ENCODE assay signal across 9 mouse cellular contexts in the genomic region with DNA sequence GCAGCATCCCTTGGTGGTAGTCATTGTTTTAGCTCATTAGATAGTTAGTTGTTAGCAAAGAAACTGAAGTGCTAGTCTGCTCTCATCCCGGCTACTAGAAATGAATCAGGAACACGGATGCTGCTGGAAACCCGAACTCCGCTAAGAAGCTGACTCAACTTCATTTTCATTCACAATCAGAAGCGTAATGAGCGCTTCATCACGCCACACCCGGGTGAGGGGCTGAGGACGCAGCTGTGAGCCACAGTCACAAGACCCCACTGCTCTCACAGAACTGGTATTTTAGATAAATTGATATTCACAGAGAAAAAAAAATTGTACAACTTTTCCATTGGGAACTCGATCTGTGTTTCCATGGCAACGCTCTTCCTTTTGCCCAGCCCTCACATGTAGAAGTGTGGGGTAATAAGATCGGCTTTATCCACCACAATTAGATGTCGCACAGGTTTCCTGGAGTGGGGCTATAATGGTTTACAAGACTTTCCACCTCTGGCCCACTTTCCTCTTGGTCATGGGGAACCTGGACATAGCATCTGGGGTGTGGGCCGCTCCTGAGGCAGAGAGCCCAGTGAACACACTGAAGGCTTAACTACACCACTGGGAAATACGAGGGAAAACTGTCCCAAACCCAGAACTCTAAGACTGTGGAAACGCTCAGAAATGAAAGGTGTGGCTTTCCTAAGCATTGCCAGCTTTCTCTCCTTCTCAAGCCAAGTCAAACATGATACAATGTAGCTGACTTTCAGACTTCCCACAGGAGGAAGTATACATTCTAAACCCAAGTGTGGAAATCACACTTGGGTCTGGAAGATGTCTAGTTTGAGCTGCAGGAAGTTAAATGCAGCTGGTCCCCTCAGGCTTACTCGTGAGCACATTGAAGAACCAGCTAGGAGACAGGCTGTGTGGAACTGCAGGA. TPM values are rescaled to one million over a fixed set of nuclear protein-coding genes. Genes with fewer than 3 reads are reported as not detected.
DNase-seq lines count a peak whose midpoint lies in the region; ATAC-seq and TF ChIP-seq lines count a peak whose summit lies in the region.
"Had no signal": no experiment of that assay in that cellular context is flagged by ENCODE, and none has a peak within 500 bp of the region (broad histone marks: within the 10 kb centered on the region; RNA-seq: fewer than 3 reads in every experiment).

No protein-coding gene starts in this region.

- H3K27ac ChIP-seq in kidney, postnatal 0 days, result peak overlapping the region; percentile 42
- peak overlapping the region; percentile 94 for H3K27ac ChIP-seq in embryonic fibroblast, embryonic 13.5 days (ENCODE audit: insufficient read depth, low read length)
- H3K27ac ChIP-seq in limb, embryonic 15.5 days, result peak overlapping the region; percentile 83

- no peaks in the 10 kb centered on the region for H3K4me1 ChIP-seq in kidney, postnatal 0 days (replicated peaks; ENCODE audit: insufficient read depth, low read length)
- peaks cover 29% of the 10 kb centered on the region for H3K4me1 ChIP-seq in embryonic fibroblast, embryonic 13.5 days (ENCODE audit: control insufficient read depth, insufficient read depth, low read length)
- H3K4me1 ChIP-seq in limb, embryonic 15.5 days, result peaks cover 61% of the 10 kb centered on the region

- no peaks in the 10 kb centered on the region for H3K27me3 ChIP-seq in kidney, postnatal 0 days (ENCODE audit: insufficient read depth, low read length)
- no peaks in the 10 kb centered on the region for H3K27me3 ChIP-seq in limb, embryonic 15.5 days
- H3K27me3 ChIP-seq: Patski had no signal

- no peak for TF ChIP-seq POLR2A in brain, embryonic 14.5 days (IDR thresholded peaks at IDR 0.05; ENCODE audit: borderline replicate concordance, extremely low read depth, insufficient read depth, insufficient read length, poor library complexity, severe bottlenecking)
- TF ChIP-seq POLR2A in embryonic fibroblast, embryonic 13.5 days (IDR thresholded peaks at IDR 0.05; ENCODE audit: low read depth, low read length), result no peak; the same call in 1 of the 2 replicates

- DNase-seq in kidney, postnatal 0 days (ENCODE audit: low spot score), result peak; percentile 60
- no peak for DNase-seq in kidney, postnatal 14 days
- peak; percentile 69 for DNase-seq in brain, embryonic 14.5 days (ENCODE audit: low read depth)
- no peak for DNase-seq in MN1 (ENCODE audit: low spot score)
- DNase-seq in thymus, postnatal 0 days (ENCODE audit: low spot score), result no peak
- no peak for DNase-seq in retina, embryonic 14.5 days (ENCODE audit: low spot score)

- no peaks in the 10 kb centered on the region for H3K36me3 ChIP-seq in kidney, postnatal 0 days (ENCODE audit: insufficient read depth, low read length)
- H3K36me3 ChIP-seq in limb, embryonic 15.5 days, result no peaks in the 10 kb centered on the region

- no peak for ATAC-seq in kidney, postnatal 0 days (replicated peaks; ENCODE audit: low FRiP score, low read depth)
- peak; percentile 67 for ATAC-seq in limb, embryonic 15.5 days (ENCODE audit: insufficient number of reproducible peaks, low FRiP score, low TSS enrichment, low read depth)

- no peak for TF ChIP-seq CTCF in kidney, postnatal 0 days (IDR thresholded peaks at IDR 0.05; ENCODE audit: low read depth)
- no peak for TF ChIP-seq CTCF in brain, embryonic 14.5 days (IDR thresholded peaks at IDR 0.05; ENCODE audit: borderline replicate concordance, extremely low read depth, insufficient read depth, insufficient read length)
- no peak for TF ChIP-seq CTCF in embryonic fibroblast, embryonic 13.5 days (IDR thresholded peaks at IDR 0.05; ENCODE audit: borderline replicate concordance, insufficient read depth, low read length)

- WGBS in kidney, postnatal 0 days, result 69% methylated on average over 17 of the region's 17 CpGs
- 36% methylated on average over 17 of the region's 17 CpGs for WGBS in limb, embryonic 15.5 days

- no peak overlapping the region for H3K4me3 ChIP-seq in kidney, postnatal 0 days (replicated peaks; ENCODE audit: low read depth, low read length)
- no peak overlapping the region for H3K4me3 ChIP-seq in embryonic fibroblast, embryonic 13.5 days (ENCODE audit: insufficient read depth, low read length)
- H3K4me3 ChIP-seq in limb, embryonic 15.5 days, result no peak overlapping the region

- H3K9me3 ChIP-seq in kidney, postnatal 0 days (replicated peaks; ENCODE audit: low read length), result no peaks in the 10 kb centered on the region
- no peaks in the 10 kb centered on the region for H3K9me3 ChIP-seq in limb, embryonic 15.5 days

- no peak overlapping the region for H3K4me2 ChIP-seq in kidney, postnatal 0 days (ENCODE audit: low read length)
- peak overlapping the region; percentile 10; the same call in 1 of the 2 replicates for H3K4me2 ChIP-seq in limb, embryonic 15.5 days

- H3K9ac ChIP-seq in kidney, postnatal 0 days (ENCODE audit: low read depth, low read length), result no peak overlapping the region
- H3K9ac ChIP-seq in limb, embryonic 15.5 days, result no peak overlapping the region

RNA-seq across cellular contexts. Expression of gene Hhat, which starts 14.3 kb away (rescaled TPM):
- polyA plus RNA-seq in kidney, postnatal 0 days (2015; fragmentation: Nextera tagmentation; extraction: Ambion mirVana), result 11.9 and 13.5 TPM in 2 replicates
- 3.8 TPM in 2 replicates for polyA plus RNA-seq in brain, embryonic 14.5 days (2012; rRNA removed)
- polyA plus RNA-seq in embryonic fibroblast, embryonic 13.5 days (2011; ENCODE audit: insufficient read length, low read depth, missing spikeins), result 12.6 and 15.5 TPM in 2 replicates
- 11.5 and 12.0 TPM in 2 replicates for polyA plus RNA-seq in limb, embryonic 15.5 days (2015; fragmentation: Nextera tagmentation; extraction: Ambion mirVana)
- polyA plus RNA-seq in thymus, postnatal 0 days (2015; fragmentation: Nextera tagmentation; extraction: Ambion mirVana), result 3.6 and 3.7 TPM in 2 replicates

Comparison
In these comparisons a context has a peak if more than half of its experiments do, and no peak if none do; other contexts are left out.
1. DNase-seq: peak in kidney, postnatal 0 days (single experiment) and brain, embryonic 14.5 days (single experiment); none in kidney, postnatal 14 days (single experiment), MN1 (single experiment), thymus, postnatal 0 days (single experiment) and retina, embryonic 14.5 days (single experiment).
2. H3K27ac ChIP-seq: peak in every context shown above with its lines; median percentile 94 in embryonic fibroblast, embryonic 13.5 days; 83 in limb, embryonic 15.5 days; 42 in kidney, postnatal 0 days.